Mouse (Mus musculus): Measurements from ENCODE around the gene Ctsk.

GRCm38 (mm10) chr3:95502312-95502711, 3.3 kb downstream of the Ctsk start:
- TF ChIP-seq GATA1 (IDR thresholded peaks at IDR 0.05; ENCODE audit: low read length) (no peak), TAL1 (IDR thresholded peaks at IDR 0.05; ENCODE audit: low read length) (no peak)
